In genomic region chr7:112826114-112826911, GRCm38 (mm10) we compare ENCODE assay signal across 8 mouse cellular contexts.
DNase-seq lines count a peak whose midpoint lies in the region; ATAC-seq and TF ChIP-seq lines count a peak whose summit lies in the region.

No protein-coding gene starts in this region.

- H3K9me3 ChIP-seq in forebrain, embryonic 14.5 days (replicated peaks; ENCODE audit: control insufficient read depth, low read length) = no peaks in the 10 kb centered on the region
- no peaks in the 10 kb centered on the region for H3K9me3 ChIP-seq in heart, embryonic 15.5 days (replicated peaks)
- H3K9me3 ChIP-seq in kidney, postnatal 0 days (replicated peaks; ENCODE audit: low read length) = no peaks in the 10 kb centered on the region

- peak overlapping the region; percentile 89 for H3K27ac ChIP-seq in forebrain, embryonic 14.5 days (ENCODE audit: low read depth, low read length)
- H3K27ac ChIP-seq in heart, embryonic 15.5 days = peak overlapping the region; percentile 93
- peak overlapping the region; percentile 83 for H3K27ac ChIP-seq in kidney, postnatal 0 days
- peak overlapping the region; percentile 79 for H3K27ac ChIP-seq in liver, adult 2 months (replicated peaks; ENCODE audit: insufficient read depth, low read depth, low read length)

- H3K27me3 ChIP-seq in forebrain, embryonic 14.5 days (replicated peaks; ENCODE audit: control insufficient read depth, insufficient read depth, low read length) = no peaks in the 10 kb centered on the region
- no peaks in the 10 kb centered on the region for H3K27me3 ChIP-seq in heart, embryonic 15.5 days
- H3K27me3 ChIP-seq in kidney, postnatal 0 days (ENCODE audit: insufficient read depth, low read length) = no peaks in the 10 kb centered on the region
- no peaks in the 10 kb centered on the region for H3K27me3 ChIP-seq in liver, adult 2 months (ENCODE audit: control insufficient read depth, insufficient read depth, low read length)

- ATAC-seq in forebrain, embryonic 14.5 days = peak; percentile 77
- peak; percentile 70 for ATAC-seq in heart, embryonic 15.5 days (replicated peaks; ENCODE audit: insufficient number of reproducible peaks, insufficient read depth, low FRiP score, low read depth)
- no peak; the same call in 1 of the 2 replicates for ATAC-seq in kidney, postnatal 0 days (replicated peaks; ENCODE audit: low FRiP score, low read depth)

- peak overlapping the region; percentile 34 for H3K4me2 ChIP-seq in forebrain, embryonic 14.5 days (ENCODE audit: low read length)
- peak overlapping the region; percentile 48 for H3K4me2 ChIP-seq in heart, embryonic 15.5 days
- no peak overlapping the region for H3K4me2 ChIP-seq in kidney, postnatal 0 days (ENCODE audit: low read length)

- WGBS in forebrain, embryonic 14.5 days = 4% methylated on average over 17 of the region's 17 CpGs
- WGBS in heart, embryonic 15.5 days = 13% methylated on average over 17 of the region's 17 CpGs
- WGBS in kidney, postnatal 0 days = 14% methylated on average over 17 of the region's 17 CpGs
- 22% methylated on average over 17 of the region's 17 CpGs for WGBS in liver, adult 2 months

- no peaks in the 10 kb centered on the region for H3K36me3 ChIP-seq in forebrain, embryonic 14.5 days (ENCODE audit: control insufficient read depth, insufficient read depth, low read length)
- no peaks in the 10 kb centered on the region for H3K36me3 ChIP-seq in heart, embryonic 15.5 days
- H3K36me3 ChIP-seq in kidney, postnatal 0 days (ENCODE audit: insufficient read depth, low read length) = no peaks in the 10 kb centered on the region
- H3K36me3 ChIP-seq in liver, adult 2 months (ENCODE audit: control insufficient read depth, insufficient read depth, low read length) = no peaks in the 10 kb centered on the region

- H3K9ac ChIP-seq in forebrain, embryonic 14.5 days (ENCODE audit: low read length) = peak overlapping the region; percentile 41
- no peak overlapping the region; the same call in 1 of the 2 replicates for H3K9ac ChIP-seq in heart, embryonic 15.5 days
- H3K9ac ChIP-seq in kidney, postnatal 0 days (ENCODE audit: low read depth, low read length) = no peak overlapping the region
- H3K9ac ChIP-seq in liver, adult 2 months (ENCODE audit: low read depth, low read length) = peak overlapping the region; percentile 6; the same call in 1 of the 2 replicates

- TF ChIP-seq POLR2A in liver, adult 2 months (IDR thresholded peaks at IDR 0.05; ENCODE audit: extremely low read depth, insufficient read depth, low read length) = no peak

- H3K79me2 ChIP-seq in liver, adult 2 months (ENCODE audit: control insufficient read depth, insufficient read depth, low read length) = no peaks in the 10 kb centered on the region

- H3K4me1 ChIP-seq in forebrain, embryonic 14.5 days (ENCODE audit: control insufficient read depth, insufficient read depth, low read length) = peaks cover 49% of the 10 kb centered on the region
- peaks cover 72% of the 10 kb centered on the region for H3K4me1 ChIP-seq in heart, embryonic 15.5 days (replicated peaks)
- peaks cover 45% of the 10 kb centered on the region for H3K4me1 ChIP-seq in kidney, postnatal 0 days (replicated peaks; ENCODE audit: insufficient read depth, low read length)
- peaks cover 36% of the 10 kb centered on the region for H3K4me1 ChIP-seq in liver, adult 2 months (ENCODE audit: control insufficient read depth, insufficient read depth, low read length)

- no peak for TF ChIP-seq CTCF in kidney, postnatal 0 days (IDR thresholded peaks at IDR 0.05; ENCODE audit: low read depth)
- TF ChIP-seq CTCF in liver, adult 2 months (IDR thresholded peaks at IDR 0.05; ENCODE audit: low read depth, low read length) = no peak

- H3K4me3 ChIP-seq in forebrain, embryonic 14.5 days (ENCODE audit: low read depth, low read length) = no peak overlapping the region
- no peak overlapping the region; the same call in 1 of the 2 replicates for H3K4me3 ChIP-seq in heart, embryonic 15.5 days
- H3K4me3 ChIP-seq in kidney, postnatal 0 days (replicated peaks; ENCODE audit: low read depth, low read length) = no peak overlapping the region
- H3K4me3 ChIP-seq in liver, adult 2 months (ENCODE audit: insufficient read depth, low read depth, low read length) = no peak overlapping the region

- peak; percentile 71 for DNase-seq in brain, adult 2 months (ENCODE audit: low read depth, low spot score)
- peak; percentile 92 for DNase-seq in forebrain, embryonic 14.5 days (ENCODE audit: low spot score)
- peak; percentile 75 for DNase-seq in kidney, postnatal 0 days (ENCODE audit: low spot score)
- DNase-seq in liver, adult 2 months (ENCODE audit: extremely low read depth, low read depth, low spot score) = peak; percentile 97
- peak; percentile 80 for DNase-seq in neural tube, embryonic 10.5 days (ENCODE audit: extremely low spot score, low spot score)
- DNase-seq in testis, postnatal 10 days (ENCODE audit: low spot score) = peak; percentile 61
- no peak for DNase-seq in spleen, postnatal 36 days (ENCODE audit: low spot score in 2 of 2)

Comparison
In these comparisons a context has a peak if more than half of its experiments do, and no peak if none do; other contexts are left out.
1. DNase-seq: peak in brain, adult 2 months (single experiment), forebrain, embryonic 14.5 days (single experiment), kidney, postnatal 0 days (single experiment), liver, adult 2 months (single experiment), neural tube, embryonic 10.5 days (single experiment) and testis, postnatal 10 days (single experiment); none in spleen, postnatal 36 days (0 of 2).
2. H3K9ac ChIP-seq: peak in forebrain, embryonic 14.5 days (single experiment) and liver, adult 2 months (single experiment); none in heart, embryonic 15.5 days (single experiment) and kidney, postnatal 0 days (single experiment).
3. Peak in every context shown above with its lines, with median percentiles within 50 percentile points of each other: H3K27ac ChIP-seq.